Mouse (Mus musculus): ENCODE results near the gene Ppara.

Gene Ppara

DNA sequence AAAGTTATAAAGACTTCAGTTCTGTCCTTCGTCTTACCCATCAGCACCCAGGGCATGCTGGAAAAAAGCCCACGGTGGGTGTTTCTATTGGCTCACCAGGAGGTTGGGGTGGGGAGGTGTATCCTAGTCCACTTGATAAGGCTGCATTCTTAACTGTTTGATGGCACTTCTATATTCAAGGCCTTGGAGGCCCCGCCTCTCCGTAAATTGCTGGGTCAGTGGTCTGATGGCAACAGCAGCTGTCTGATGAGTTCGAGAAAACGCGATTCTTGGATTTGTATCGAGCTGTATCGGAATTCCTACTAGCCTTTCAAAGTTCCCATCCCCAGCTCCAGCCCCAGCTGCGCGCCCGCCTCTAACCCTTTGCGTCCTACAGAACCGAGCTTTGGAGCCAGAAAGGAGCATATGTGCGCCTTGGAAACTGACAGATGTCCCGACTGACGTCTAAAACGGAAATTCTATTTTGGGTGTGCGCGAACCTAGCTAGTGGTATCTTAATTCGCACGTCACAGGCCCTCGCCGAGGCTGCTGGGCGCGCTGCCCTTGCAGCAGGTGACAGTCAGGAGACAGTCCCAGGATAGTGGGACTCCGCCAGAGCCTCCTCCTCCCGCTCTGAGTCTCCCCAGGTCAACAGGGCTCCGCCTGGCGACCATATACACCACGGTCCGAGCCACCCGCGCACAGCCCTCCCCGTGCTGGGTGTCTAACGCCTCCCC is 76.2 kb downstream of the Ppara start:
- DNase-seq = peak; percentile 57

DNA sequence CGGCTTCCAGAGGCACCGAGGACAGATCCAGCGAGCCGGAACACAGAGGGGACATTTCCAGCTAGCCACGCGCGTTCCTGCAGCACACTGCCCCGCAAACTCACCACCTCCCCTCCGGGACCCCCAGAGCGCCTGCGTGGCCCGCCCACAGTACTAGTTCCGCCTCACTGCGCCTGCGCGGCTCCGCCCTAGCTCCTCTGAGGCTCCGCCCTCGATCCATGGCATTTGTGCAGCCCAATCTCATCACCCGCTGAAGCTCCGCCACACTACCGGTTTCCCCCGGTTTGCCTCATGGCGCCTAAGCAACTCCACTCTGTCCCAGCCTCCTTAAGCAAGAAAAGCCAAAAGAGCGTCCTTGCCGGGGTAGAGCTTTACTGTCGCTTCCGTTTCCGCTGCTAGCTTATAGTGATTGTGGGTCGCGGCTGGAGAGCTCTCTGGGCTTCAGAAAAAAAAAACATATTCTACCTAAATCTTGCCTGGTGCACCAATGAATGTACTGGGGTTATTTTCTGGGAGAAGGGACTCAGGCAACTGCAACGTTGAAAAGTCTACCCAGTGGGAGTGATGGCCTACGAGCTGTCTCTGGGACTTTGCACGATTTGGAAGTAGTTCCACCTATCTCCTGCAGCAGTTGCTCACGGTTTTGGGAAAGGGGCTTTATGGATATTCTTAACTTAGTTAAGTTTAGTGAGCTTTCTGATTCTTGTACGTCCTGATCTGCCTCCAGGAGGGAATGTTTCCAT is 76.9 kb downstream of the Ppara start, which contains the start of gene Cdpf1:
Cdpf1 (minus strand) TSS at position 163 of the 743 bp plus-strand sequence.
- peak; percentile 97 for DNase-seq

DNA sequence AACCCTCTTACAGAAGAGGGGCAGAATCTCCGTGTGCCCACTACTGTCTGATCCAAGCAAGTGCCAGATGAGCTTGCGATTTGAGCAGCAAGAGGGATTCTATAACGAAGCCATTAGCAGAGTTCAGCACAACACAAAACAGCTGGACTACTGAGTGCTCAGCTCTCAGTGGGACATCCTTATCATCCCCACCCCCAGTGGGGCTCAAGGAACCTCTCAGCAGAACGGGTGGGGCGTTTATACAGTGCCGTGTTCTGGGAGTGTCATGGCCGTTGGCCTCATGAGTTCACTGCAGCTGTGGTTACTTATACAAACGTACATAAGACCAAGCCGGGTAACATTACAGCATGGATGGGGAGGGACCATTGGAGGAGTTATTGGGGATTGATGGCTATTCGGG is 78.6 kb downstream of the Ppara start:
- no peak for DNase-seq

DNA sequence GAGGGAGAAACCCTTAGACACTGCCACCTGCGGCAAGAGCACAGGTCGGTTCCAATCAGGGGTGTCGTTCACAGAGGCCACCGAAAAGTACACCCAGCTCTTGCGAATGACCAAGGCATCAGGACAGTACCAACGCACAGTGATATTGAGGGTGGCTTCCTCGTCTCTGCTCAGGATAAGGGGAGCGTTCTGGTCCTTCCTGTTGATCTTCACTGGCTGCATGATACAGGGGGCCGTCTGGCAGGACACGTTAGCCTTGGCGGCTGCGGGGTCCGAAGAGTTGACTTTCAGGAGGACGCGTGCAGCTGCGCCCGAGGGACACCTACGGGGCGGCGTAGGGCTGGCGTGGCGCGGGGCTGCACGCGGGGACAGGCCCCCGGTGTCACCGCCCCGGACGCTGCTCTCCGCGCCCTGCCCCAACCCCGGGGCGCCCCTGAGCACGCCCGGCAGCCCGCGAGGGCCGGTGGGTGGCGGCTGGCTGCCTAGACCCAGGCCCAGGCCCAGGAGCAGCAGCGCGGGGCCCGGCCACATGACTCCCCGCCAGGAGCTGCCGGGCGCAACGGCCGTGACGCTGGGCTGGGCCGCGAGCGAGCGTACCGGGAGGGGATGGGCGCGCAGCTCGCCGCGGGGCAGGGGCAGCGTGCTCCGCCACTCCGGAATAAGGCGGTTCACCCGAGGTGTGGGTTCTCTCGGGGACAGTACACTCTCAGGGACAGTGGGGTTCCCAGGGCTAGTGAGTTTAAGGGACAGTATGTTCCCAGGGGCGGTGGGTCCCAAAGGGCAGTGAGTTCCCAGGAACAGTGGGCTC is 86.6 kb downstream of the Ppara start, which contains the start of gene Pkdrej:
Pkdrej (minus strand) TSS at position 532 of the 808 bp plus-strand sequence.
- DNase-seq = no peak

DNA sequence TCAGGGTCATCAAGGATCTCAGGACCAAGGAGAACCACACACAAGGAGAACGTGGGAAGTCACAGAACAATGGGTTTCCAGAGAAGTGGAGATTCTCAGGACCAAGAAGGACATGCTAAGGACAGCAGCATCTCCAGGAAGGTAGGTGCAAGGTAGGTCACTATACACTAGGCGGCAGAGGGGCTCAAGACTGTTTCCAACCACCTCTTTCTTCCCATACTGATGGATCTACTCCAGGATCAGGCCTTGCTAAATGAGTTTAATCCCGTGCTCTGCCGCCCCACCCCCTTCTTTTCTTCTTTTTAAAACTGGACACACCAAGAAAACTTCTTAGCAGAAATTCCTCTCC is 87.2 kb downstream of the Ppara start:
- no peak for DNase-seq

DNA sequence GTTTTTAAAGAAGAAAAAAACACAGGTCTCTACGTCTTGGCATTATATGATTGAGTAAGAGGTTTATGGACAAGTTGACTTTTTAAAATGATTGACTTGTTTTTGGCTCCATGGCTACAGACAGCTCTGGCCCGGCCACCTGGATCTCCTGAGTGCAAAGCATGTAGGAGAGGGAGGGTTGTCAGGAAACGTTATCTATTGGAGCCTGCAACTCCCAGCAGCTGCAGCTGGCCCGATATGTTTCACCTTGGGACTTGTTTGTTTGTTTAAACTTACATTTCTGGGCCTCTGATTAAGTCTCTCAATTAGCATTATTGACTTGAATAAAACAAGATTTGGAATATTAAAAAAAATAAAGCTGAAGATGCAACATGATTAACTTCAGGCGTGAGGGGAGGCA is 91.9 kb downstream of the Ppara start:
- DNase-seq = no peak

DNA sequence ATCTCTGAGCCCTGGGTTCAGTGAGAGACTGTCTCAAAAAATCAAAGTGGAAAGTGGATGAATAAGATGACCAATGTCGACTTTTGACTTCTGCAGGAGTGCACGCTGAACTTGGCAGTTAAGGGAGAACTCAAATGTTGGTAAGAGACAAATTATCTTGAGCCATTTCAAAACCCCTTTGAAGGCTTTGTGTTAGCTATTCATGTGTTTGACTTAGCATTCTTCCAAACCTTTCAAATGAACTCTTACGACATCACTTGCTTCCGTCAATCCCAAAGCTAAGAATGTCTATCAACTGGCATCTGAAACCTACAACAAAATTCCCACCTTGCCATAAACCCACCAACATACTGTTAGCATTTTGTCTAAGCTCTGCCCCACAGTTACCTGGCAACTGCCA is 93.3 kb downstream of the Ppara start:
- no peak for DNase-seq

DNA sequence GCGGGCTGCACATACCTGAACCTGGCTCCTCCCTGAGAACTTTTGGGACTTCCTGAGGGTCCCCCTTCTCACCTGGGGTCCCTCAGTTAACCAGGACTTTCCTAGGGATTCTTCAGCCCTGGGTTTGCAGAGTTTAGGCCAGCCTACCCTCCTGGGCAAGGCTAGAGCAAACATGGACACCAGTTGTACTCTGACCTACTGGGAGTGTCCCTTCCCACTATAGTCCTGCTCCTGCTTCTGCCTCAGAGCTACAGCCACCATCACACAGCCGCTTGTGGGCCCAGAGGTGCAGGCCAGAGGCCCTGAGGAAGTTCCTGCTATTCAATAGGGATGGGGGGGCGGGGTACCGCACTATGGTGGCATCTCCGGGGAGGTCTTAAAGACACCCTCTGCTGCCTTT is 94.7 kb downstream of the Ppara start:
- DNase-seq = no peak

DNA sequence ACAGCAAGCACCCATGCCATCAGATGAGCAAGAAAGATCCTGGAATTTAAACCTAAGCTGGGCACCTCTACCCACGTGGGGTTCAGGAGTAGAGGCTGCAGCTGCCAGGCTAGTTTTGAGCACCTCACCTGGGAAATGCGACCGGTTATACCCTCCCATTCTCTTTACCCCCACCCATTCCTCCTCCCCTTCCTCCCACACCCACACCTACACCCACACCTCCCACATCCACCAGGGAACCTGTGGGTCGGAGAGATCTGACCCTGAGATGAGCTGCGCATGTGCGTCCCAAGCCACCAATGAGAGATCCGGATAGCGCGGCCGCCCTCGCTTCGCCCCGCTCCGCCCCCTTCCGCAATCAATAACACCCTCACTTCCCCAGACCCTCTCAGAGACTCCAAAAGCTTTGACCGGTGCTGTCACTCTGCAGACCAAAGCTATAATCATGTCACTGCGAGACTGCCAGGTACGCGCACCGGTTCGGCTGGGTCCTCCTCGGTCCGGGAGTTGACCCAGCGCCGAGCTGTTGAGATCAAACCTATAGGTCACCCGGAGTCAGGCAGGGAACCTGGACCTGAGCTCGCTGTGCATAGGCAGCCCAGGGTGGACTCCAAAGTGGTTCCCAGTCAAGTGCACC is 97.3 kb downstream of the Ppara start, which contains the start of gene Ttc38:
Ttc38 (plus strand) TSS at position 353 of the 637 bp plus-strand sequence.
- peak; percentile 94 for DNase-seq

DNA sequence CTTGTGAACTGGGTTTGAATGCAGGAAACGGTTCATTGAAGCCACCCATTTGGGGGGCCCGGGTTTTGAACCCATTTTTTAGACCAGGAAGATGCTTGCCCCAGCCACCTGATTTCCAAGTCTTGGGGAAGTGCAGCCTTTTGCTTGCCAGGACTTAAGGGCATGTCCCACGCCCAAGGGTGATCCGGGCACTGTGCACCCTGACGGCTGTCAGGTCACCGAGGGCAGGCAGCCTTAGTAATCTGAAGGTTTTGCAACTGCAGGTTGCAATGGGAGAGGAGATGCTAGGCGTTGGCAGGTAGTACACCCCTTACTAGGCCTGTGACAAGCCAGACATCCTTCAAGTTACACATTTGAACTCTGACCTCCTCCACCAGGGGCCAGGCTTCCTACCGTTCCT is 97.8 kb downstream of the Ppara start:
- peak; percentile 28 for DNase-seq

DNA sequence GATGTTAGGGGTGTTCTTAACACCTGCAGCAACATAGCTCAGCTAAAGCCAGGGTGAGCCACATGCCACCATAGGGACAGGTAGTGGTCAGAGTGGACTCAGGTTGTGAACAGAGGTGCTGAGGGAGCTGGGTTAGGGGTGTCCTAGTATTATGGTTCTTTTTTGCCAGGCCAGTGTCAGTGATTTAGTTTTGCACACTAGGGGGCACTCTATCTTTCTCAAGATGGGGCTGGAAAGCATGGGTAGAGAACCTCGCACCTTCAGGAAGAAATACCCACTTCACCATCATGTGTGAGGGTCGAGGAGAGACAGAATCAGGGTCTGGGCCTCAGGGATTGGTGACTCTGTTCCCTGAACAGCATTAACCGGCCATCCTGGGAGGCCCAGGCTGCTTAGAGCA is 100.6 kb downstream of the Ppara start:
- DNase-seq = no peak

DNA sequence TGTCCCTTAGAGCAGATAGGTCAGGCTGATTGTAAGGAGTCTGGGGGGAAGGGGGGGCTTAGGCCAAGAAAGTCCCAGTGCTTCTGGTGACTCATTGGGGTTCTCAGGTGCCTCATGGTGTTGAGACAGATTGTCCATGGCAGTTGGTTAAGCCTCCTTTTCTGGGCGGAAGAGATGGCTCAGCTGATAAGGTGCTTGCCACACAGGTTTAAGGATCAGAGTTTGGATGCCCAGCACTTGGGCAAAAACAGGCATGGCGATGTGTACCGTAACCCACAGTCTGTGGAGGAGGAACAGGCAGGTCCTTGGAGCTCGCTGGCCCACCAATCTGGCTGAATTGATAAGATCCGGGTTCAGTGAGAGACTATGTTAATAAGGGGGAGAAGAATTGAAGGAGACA is 102.1 kb downstream of the Ppara start:
- DNase-seq = no peak

DNA sequence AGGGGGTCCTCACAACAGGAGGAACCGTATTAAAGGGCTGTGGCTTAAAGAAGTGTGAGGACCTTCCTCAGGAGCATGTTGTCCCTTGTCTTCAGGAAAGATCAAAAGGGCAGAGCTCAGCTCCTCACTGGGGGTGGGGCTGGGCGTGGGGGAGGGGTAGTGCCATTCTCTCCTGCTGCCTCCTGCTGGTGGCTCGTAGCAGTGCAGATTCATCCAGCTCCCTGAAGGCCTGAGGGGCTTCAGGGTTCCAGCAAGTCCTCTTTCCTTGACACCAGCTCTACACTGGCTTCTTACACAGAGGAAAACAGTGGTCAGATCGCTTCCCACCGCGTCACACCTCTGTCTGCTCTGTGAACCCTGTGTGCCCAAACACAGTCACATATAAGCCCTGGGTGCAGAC is 106.2 kb downstream of the Ppara start:
- DNase-seq = no peak

DNA sequence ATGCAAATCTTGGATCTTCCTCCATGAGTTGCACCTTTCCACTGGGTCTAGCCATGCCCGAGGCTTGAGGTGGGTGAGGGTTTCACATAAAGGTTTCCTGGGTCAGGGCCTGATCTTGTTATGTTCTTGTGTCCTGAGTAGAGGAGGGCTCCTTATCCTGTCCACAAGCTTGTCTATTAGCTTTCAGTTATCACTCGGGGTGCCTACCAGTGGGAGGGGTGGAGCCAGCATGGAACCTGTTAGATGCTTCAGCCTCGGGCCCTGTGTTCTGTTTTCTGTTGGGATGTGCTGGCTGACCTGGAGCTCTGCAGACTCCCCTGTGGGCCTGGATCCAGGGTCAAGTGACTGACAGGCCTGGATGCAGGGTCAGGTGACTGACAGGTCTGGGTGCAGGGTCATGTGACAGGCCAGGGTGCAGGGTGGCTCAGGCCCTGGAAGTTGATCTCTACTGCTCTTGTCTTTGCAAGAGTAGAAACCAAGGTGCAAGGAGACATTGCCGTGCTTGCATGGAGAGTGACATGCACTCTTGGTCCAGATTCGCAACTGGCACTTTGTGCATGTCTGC is 107.1 kb downstream of the Ppara start:
- DNase-seq = peak; percentile 75

DNA sequence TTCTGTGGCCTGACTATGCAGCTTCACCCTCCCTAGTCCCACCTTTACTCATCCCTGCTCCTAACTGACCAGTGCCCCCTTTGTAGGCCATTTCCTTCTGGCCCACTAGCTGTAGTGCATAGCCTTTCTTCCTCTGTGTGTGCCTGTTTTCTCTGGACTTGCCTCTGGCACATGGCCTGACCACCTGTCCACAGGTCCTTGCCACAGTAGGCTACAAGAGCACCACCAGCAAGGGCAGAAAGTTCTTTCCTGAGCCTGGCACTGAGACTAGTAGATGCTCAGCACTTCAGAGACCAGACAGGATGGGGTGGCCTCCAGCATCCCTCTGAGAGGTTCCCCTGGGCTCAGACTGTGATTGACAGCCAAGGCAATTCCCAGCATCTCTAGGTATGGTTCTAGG is 110.3 kb downstream of the Ppara start:
- DNase-seq = no peak

DNA sequence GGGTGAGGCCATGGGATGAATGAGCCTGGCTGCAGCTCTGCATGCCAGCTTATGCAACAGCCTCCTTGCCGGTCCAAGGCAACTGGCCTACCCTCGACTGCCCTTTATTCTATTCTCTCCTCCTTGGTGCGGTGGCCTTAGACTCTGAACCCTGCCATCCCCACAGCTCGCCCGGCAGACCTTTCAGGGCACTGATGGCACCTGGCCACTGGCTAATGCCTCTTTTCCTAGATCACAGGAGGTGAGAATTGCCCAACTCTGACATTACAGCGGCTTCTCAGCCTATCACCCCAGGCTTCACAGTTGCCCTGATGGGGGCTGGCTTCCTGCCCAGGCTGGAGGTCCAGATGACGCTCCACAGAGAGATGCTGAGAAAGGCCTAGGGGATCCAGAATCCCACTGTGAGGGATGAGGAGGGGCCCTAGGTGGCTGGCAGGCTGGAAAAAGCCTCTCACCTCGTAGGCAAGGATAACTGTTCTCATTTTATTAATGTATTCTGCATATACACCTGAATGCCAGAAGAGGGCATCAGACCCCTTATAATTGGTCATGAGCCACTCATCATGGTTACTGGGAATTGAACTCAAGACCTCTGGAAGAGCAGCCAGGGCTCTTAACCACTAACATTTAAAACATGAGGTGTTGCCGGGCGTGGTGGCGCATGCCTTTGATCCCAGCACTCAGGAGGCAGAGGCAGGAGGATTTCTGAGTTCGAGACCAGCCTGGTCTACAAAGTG is 117.0 kb downstream of the Ppara start:
- peak; percentile 73 for DNase-seq

All from kidney, adult 11 months (tissue).